Mouse (Mus musculus): ENCODE results near the gene Dda1.
"Not testable (repeated sequence)": the region's sequence is repeated elsewhere in the genome, so short reads cannot be mapped to it uniquely, and the experiment has no call there.

Gene Dda1

DNA sequence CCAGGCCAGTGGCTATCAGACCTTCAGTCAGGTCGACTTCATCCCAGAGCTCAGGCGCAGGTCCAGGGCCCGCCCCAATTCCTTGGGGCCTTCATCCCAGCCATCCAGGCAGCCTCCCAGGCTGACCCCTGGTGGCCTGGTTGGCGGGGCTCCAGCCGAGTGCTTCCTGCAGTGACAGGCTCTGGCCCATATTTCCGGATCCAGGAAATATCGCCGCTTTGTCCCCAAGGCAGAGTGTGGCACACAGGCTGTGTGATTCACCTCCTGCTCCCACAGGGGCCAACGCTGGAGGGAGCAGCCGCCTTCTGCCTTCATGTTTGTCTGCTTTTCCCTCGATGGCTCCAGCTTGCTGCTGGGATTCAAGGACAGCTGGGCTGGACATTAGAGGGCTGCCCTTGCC is 27.5 kb downstream of the Dda1 start:
- peak; percentile 84 for DNase-seq (ENCODE audit: low spot score)

DNA sequence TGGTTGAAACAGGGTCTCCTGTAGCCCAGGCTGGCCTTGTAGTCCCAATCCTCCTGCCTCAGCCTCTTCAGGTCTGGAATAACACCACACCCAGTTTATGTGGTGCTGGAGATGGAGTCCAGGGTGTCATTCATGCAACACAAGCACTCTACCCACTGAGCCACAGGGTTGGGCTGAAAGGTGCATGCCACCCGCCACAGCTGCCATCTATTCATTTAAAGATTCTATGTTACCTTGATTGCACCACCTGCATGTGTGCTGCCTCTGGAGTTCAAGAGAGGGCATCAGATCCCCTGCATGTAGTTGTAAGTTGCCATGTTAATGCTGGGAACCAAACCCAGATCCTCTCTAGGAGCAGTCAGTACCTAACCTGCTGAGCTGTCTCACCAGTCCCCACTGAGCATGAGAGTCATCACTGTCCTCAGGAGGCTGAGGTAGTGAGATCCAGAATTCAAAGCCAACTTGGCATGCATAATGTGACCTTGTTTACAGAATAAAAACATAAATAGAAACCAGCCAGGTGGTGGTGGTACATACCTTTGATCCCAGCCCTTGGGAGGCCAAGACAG is 28.2 kb downstream of the Dda1 start:
- no peak for DNase-seq (ENCODE audit: low spot score)

DNA sequence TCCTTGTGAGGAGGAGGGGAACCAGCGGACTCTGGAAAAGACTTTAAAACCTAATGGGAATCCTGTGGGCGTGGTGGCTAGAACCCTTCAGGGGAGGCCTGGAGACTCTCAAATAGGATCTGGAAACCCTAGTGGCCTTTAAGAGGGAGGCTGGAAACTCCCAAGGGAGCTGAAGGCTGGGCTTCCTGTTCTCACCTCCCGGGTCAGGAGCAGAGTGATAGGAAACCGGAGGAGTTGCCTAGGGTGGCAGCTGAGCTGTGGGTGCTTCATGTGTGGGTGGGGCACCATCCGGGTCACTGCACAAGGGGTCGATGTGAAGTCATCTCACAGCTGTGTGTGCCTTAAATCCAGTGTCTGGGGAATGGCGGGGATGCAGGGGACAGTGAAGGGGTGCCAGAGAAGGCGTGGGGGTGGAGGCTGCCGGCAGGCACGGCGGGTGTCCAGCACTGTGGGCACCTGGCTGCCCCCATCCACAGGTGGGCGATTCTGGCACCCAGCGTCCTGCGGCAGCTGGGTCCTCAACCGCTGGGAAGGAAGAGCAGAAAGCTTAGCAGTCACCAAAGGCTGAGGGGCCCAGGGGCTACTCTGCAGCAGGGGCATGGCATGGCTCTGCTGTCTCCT is 29.0 kb downstream of the Dda1 start:
- DNase-seq (ENCODE audit: low spot score): no peak

- DNase-seq (ENCODE audit: low spot score): no peak
These were observed 30.1 kb downstream of the Dda1 start for GRCm38 (mm10) chr8:71498816-71499690.

GRCm38 (mm10) chr8:71504349-71504748 is 35.4 kb downstream of the Dda1 start:
- no peak for DNase-seq (ENCODE audit: low spot score)

GRCm38 (mm10) chr8:71505326-71505725 is 36.3 kb downstream of the Dda1 start:
- no peak for DNase-seq (ENCODE audit: low spot score)

GRCm38 (mm10) chr8:71505979-71506378 is 37.0 kb downstream of the Dda1 start:
- peak; percentile 65 for DNase-seq (ENCODE audit: low spot score)

DNA sequence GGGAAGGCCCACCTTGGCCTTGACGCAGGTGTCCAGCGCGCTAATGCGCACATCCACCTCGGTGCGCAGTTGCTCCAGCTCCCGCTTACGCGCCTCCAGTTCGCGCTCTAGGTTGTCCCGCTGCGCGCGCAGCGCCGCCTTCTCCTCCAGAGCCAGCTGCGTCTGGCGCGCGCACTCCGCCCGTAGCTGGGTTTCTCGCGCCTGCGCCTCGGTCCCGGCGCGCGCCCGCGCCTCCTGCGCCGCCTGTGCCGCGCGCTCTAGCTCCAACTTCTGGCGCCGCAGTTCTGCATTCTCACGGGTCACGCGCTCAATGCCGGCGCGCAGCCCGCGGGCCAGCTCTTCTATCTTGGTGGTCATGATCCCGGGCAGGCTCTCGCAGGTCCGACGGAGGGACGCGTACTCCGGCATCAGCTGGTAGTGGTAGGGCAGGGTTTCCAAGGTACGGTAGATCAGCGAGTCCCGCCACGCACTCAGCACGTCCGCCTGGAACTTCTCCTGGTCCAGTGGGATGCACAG is 38.6 kb downstream of the Dda1 start:
- DNase-seq (ENCODE audit: low spot score): peak; percentile 67

GRCm38 (mm10) chr8:71509316-71509715 is 40.3 kb downstream of the Dda1 start:
- DNase-seq (ENCODE audit: low spot score): no peak

GRCm38 (mm10) chr8:71511644-71512043 is 42.6 kb downstream of the Dda1 start, which contains the start of gene Plvap:
Plvap (minus strand) TSS chr8:71511752.
- no peak for DNase-seq (ENCODE audit: low spot score)

- no peak for DNase-seq (ENCODE audit: low spot score)
These were observed 44.2 kb downstream of the Dda1 start for GRCm38 (mm10) chr8:71513018-71513754.

DNA sequence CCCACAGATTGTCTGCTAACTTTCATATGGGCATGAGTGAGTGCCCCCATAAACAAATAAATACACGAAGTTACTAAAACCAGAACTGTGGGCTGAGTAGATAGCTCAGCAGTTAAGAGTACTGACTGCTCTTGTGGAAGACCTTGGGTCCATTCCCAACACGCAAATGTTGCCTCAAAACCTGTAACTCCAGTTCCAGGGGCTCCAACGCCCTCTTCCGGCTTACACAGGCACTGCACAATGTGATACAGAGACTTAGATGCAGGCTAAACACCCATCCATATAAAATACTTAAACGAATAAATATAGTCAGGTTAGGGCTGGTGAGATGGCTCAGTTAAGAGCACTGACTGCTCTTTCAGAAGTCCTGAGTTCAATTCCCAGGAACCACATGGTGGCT is 46.0 kb downstream of the Dda1 start:
- DNase-seq (ENCODE audit: low spot score): no peak

- DNase-seq (ENCODE audit: low spot score): no peak
These were observed 47.8 kb downstream of the Dda1 start for GRCm38 (mm10) chr8:71516786-71517185.

- not testable (repeated sequence) for DNase-seq (ENCODE audit: low spot score)
These were observed 50.2 kb downstream of the Dda1 start for GRCm38 (mm10) chr8:71519037-71519825.

DNA sequence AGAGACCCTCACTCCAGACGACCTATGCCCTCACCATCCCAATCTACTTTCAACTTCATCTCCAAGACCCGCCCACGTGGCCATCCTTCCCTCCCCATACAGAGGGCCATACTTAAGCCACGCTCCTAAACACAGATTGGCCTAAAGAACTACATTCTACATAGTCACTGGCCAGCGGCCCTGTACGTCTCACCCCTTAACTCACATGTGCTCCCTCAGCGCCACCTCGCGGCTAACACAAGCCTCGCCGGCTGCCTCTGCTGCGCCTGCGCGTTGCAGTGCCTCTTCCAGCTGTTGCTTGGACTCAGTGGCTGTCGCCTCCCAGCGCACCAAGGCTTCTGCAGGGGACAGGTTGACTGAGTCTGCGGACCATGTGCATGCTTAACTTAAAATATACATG is 52.6 kb downstream of the Dda1 start:
- DNase-seq (ENCODE audit: low spot score): peak; percentile 87

GRCm38 (mm10) chr8:71525226-71526050 is 56.4 kb downstream of the Dda1 start, which contains the start of gene Ccdc194:
Ccdc194 (minus strand) TSS chr8:71525711.
- no peak for DNase-seq (ENCODE audit: low spot score)

All from ovary, adult 18-20 months (tissue).